Mouse (Mus musculus): Measurements from ENCODE around the gene Rbm47.
"Not testable (repeated sequence)": the region's sequence is repeated elsewhere in the genome, so short reads cannot be mapped to it uniquely, and the experiment has no call there.

Rbm47 gene

DNA sequence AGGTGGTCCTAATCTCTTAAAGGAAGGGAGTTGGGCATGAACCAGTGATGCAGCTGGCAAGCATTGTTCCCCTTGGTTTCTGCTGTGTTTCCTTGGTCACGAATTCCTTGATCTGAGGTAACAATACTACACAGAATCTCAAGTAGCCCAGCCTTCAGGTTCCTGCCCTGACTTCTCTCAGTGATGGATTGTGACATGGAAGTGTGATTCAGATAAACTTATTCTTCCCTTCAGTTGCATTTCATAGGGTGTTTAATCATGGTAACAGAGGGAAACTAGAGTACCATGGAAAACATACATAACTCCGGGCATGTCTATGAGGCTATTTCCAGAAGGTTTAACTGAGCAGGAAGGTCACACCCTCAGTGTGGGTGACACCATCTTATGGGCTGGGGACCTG is at the start of gene Rbm47:
Gene Rbm47 (minus strand): TSS at position 101 of the 400 bp plus-strand sequence.
- no peak for DNase-seq

- DNase-seq: no peak
Measured at GRCm38 (mm10) chr5:66220620-66221019, 47.7 kb upstream of the Rbm47 start.

DNA sequence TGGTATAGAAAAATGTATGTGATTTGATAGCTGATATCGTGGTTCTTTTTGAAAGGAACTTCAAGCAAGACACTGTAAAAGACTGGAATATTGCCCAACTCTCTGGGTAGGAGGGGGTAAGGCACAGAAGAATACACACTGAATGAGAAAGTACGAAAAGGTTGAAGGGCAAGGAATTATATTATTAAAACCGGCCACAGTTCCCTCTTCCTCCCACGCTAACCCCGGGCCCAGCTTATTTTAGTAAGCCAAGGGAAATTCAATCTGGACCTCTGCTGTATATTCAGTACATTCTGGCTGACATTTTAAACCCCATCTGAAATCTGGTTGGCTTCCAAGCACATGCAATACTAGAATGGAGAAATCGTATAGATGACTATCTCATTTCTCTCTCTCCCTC is 46.8 kb upstream of the Rbm47 start:
- DNase-seq: no peak

DNA sequence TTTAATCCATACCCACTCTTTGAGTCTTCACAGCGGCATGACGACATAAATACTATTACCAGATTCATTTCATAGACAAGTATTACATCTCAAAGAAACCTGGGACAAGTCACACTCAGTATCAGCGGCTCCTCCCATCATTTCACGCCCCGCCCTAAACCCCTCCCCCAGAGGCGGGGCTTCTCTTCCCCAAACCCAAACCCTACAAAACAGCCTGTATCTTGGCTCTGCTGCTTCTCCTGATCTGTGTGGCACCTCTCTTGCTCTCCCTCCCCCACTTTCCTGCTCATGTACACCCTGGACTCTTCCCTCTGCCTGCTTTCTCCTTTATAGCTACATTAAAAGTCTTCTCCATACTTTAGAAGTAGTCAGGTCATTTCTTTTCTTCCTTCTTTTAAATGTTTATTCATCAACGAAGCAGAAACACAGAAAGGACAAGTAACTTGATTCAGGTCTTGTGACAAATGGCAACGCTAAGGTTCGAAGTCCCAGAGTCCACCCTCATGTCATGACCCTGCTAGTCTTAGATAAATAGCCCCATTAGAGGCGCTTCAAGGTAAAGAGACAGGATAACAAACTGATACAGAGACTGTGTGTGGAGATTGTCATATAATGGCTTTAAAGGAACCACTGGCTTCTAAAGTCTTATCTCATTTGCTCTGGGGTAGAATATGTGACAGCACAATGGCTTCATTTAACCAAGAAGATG is 42.8 kb upstream of the Rbm47 start:
- DNase-seq: peak in 1 of 2 experiments; percentile 34

GRCm38 (mm10) chr5:66214395-66214935 is 41.5 kb upstream of the Rbm47 start:
- DNase-seq: no peak

DNA sequence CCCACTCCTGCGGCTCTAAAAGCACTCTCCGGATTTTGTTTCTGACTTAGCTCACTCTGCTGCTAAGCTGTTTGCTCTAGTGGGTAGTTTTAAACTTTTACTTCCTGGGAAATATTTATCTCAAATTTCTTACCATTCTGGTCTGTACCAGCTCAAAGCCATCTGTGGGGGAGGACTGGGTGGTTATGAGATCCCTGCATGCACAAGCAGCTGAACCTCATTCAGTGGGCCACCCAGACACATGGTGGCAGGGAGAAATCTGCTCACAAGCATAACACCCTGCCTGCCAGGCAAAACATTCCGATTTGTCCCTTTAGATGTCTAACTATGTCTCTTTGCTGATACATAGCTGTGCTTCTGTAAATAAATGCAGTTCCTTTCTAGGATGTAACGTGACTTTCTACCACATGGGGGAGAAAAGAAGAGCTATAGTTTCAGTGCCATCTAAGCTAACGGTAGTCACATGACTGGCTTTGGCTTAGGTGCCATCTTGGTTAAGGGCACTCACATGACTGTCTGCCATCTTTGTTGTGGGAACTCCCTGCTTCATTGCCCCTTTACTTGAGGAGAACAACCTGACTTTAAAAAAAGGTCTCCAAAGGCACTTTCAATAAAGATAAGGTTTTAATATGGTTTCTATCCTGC is 36.7 kb upstream of the Rbm47 start:
- no peak for DNase-seq

- no peak for DNase-seq
Measured at GRCm38 (mm10) chr5:66204966-66205365, 32.0 kb upstream of the Rbm47 start.

DNA sequence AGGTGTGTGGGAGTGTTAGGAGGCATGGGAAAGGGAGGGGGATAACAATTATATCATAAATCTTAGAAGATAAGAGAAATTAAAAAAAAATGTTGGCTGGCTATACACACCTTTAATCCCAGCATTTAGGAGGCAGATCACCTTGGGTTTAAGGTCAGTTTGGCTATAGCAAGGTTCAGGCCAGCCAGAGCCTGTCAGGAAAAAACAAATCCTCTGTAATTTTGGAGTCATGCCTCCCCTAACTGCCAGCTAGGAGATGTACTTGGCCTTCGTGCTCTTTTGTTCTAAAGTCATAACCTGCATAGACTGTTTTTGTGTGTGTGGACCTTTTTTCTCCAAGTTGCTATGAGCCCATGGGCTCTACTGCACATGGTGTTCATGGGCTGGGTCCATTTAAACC is 30.5 kb upstream of the Rbm47 start:
- DNase-seq: no peak

- no peak for DNase-seq
Measured at GRCm38 (mm10) chr5:66200044-66200443, 27.1 kb upstream of the Rbm47 start.

GRCm38 (mm10) chr5:66195323-66195722 is 22.4 kb upstream of the Rbm47 start:
- DNase-seq: no peak

GRCm38 (mm10) chr5:66193218-66193846 is 20.4 kb upstream of the Rbm47 start:
- DNase-seq: no peak

- no peak for DNase-seq
Measured at GRCm38 (mm10) chr5:66191185-66191503, 18.2 kb upstream of the Rbm47 start.

- no peak for DNase-seq
Measured at GRCm38 (mm10) chr5:66190481-66191184, 17.7 kb upstream of the Rbm47 start.

- DNase-seq: not testable (repeated sequence)
Measured at GRCm38 (mm10) chr5:66188591-66188990, 15.7 kb upstream of the Rbm47 start.

DNA sequence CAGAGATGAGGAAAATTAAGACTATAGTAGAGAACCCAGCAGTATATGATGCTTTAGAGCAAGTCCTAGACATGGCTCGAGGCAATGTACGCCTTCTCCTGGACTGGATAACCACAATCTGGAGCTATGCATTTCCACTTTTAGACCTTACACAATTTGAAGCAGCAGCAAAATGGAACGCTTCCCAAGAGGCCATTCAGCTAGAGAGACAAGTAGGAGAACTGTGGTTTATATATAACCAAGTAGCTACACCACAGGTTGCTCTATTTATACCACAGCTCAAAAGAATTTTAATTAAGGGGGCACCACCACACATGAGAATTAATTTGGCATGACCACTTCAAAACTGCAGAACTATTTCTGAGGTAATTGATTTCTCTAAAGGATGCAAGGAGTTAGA is 9.2 kb upstream of the Rbm47 start:
- peak in 1 of 2 experiments; percentile 44 for DNase-seq

- DNase-seq: no peak
Measured at GRCm38 (mm10) chr5:66174160-66174837, 1.4 kb upstream of the Rbm47 start.

DNA sequence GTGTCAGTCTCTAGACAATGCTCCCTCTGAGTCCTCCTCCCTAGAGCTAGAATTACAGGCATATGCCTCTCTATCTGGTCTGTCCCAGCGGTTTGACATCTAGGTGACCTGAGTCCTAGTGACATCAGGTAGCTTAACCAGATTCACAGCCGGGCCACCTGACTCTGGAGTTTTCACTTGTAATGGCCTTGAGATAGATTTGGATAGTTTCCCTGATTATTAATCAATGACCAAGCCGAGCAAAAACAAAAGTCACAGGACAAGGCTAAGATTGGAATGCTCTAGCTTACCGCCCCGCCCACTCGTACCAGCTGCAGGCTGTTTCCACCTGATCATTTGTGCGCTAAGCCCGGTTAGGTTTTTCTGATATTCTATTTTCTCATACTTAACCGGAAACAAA is 2.3 kb downstream of the Rbm47 start:
- peak; percentile 47 to 65 for DNase-seq

- DNase-seq: no peak
Measured at GRCm38 (mm10) chr5:66169099-66169485, 3.8 kb downstream of the Rbm47 start.

DNA sequence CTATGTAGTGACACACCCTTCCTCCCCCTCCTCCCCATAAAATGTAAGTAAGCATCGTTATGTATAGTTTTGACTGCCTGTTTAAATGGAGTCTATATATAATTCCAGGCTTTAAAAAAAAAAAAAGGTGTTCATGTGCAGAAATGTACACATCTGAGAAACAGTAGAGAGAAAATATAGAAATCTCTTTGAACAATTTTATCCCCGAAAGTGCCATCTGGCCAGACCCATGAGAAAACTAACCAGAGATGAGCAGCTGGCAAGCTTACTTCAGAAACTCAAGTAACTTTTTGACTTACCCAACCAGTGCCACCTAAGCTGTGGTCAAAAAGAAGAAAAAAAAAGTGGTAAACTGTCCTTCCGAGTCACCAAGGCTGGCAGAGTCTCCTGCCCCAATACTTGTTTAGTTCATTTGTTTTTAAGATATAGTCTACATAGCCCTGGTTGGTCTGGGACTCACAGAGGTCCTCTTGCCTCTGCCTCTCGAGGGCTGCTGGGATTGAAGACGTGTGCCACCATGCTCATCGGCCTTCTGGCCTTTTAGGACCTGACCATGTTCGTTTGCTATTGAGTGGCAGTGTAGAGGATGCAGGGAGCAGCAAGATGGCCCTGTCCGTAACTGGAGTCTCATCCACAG is 4.3 kb downstream of the Rbm47 start:
- DNase-seq: no peak

- DNase-seq: no peak
Measured at GRCm38 (mm10) chr5:66166931-66167330, 6.0 kb downstream of the Rbm47 start.

- no peak for DNase-seq
Measured at GRCm38 (mm10) chr5:66166193-66166629, 6.7 kb downstream of the Rbm47 start.

- DNase-seq: no peak
Measured at GRCm38 (mm10) chr5:66165748-66166147, 7.2 kb downstream of the Rbm47 start.
